Mouse (Mus musculus) adrenal gland, postnatal 4 days (tissue): ENCODE results near the gene Srd5a2. TPM values are rescaled to one million over a fixed set of nuclear protein-coding genes. Genes with fewer than 3 reads are reported as not detected.
"Not testable (repeated sequence)": the region's sequence is repeated elsewhere in the genome, so short reads cannot be mapped to it uniquely, and the experiment has no call there.

Source experiments
- DNase-seq, 2 experiments: peaks; one replicate each; pipeline ENCODE4 v3.0.0; 2021 to 2022; ENCODE audit warnings: low spot score in 2 of 2, mixed read lengths in 2 of 2
- long read RNA-seq, 2 experiments: library from polyadenylated mRNA; stranded (forward); transcript quantifications; one replicate each; pipeline ENCODE4 v2.0.0; 2021
- total RNA-seq, 2 experiments: library from RNA; stranded (reverse); gene quantifications; 2 replicates each; pipeline ENCODE4 v1.2.3; 2021

The Srd5a2 gene
- total RNA-seq, result 10 to 100 TPM; 39.2 to 40.9 TPM
- long read RNA-seq, experiment 1, partial matches to known transcripts, result 5 of 34 reads
- long read RNA-seq, experiment 1, other reads (novel, unspliced or antisense), result 29 of 34 reads
- long read RNA-seq, experiment 2, partial matches to known transcripts, result 8 of 60 reads
- long read RNA-seq, experiment 2, other reads (novel, unspliced or antisense), result 52 of 60 reads

GRCm38 (mm10) chr17:74047210-74048082 is at the start of gene Srd5a2:
Gene Srd5a2, minus strand, starts transcription at chr17:74047916.
- no peak for DNase-seq

GRCm38 (mm10) chr17:74088886-74089678 is 41.4 kb upstream of the Srd5a2 start:
- peak in 1 of 2 experiments; percentile 38 for DNase-seq

GRCm38 (mm10) chr17:74088016-74088415 is 40.3 kb upstream of the Srd5a2 start:
- DNase-seq, result peak in 1 of 2 experiments; percentile 35

- DNase-seq, result no peak
Measured at GRCm38 (mm10) chr17:74083370-74083769, 35.7 kb upstream of the Srd5a2 start.

- no peak for DNase-seq
Measured at GRCm38 (mm10) chr17:74080076-74080615, 32.4 kb upstream of the Srd5a2 start.

- no peak for DNase-seq
Measured at GRCm38 (mm10) chr17:74078776-74079495, 31.2 kb upstream of the Srd5a2 start.

GRCm38 (mm10) chr17:74073067-74073466 is 25.4 kb upstream of the Srd5a2 start:
- DNase-seq, result not testable (repeated sequence)

- not testable (repeated sequence) for DNase-seq
Measured at GRCm38 (mm10) chr17:74062763-74063162, 15.0 kb upstream of the Srd5a2 start.

- DNase-seq, result no peak
Measured at GRCm38 (mm10) chr17:74048229-74048816, 607 bp upstream of the Srd5a2 start.

GRCm38 (mm10) chr17:74043754-74044153 is 4.0 kb downstream of the Srd5a2 start:
- no peak for DNase-seq

- DNase-seq, result peak; percentile 53 to 68
Measured at GRCm38 (mm10) chr17:74020526-74021203, 27.1 kb downstream of the Srd5a2 start.

- DNase-seq, result no peak
Measured at GRCm38 (mm10) chr17:74018281-74018680, 29.4 kb downstream of the Srd5a2 start.

GRCm38 (mm10) chr17:74017649-74018048 is 30.1 kb downstream of the Srd5a2 start:
- no peak for DNase-seq

- DNase-seq, result no peak
Measured at GRCm38 (mm10) chr17:74015128-74015527, 32.6 kb downstream of the Srd5a2 start.

GRCm38 (mm10) chr17:74008680-74009079 is 39.0 kb downstream of the Srd5a2 start:
- no peak for DNase-seq

- no peak for DNase-seq
Measured at GRCm38 (mm10) chr17:74007001-74007400, 40.7 kb downstream of the Srd5a2 start.

- DNase-seq, result no peak
Measured at GRCm38 (mm10) chr17:74002396-74002795, 45.3 kb downstream of the Srd5a2 start.

GRCm38 (mm10) chr17:73995907-73996645 is 51.6 kb downstream of the Srd5a2 start:
- no peak for DNase-seq

- no peak for DNase-seq
Measured at GRCm38 (mm10) chr17:73991264-73991663, 56.5 kb downstream of the Srd5a2 start.
